Mouse (Mus musculus): ENCODE measurements around the gene Alox12.

GRCm38 (mm10) chr11:70225798-70226601, 29.2 kb downstream of the Alox12 start:
- TF ChIP-seq CHD2 (IDR thresholded peaks at IDR 0.05; ENCODE audit: low read depth, low read length) (no peak), MAFK (IDR thresholded peaks at IDR 0.05; ENCODE audit: insufficient read depth, low read depth, low read length) (0 out of 2 replicates have a peak, but pooled peaks have one; percentile 45), HCFC1 (IDR thresholded peaks at IDR 0.05; ENCODE audit: borderline replicate concordance, insufficient read depth, low read length) (no peak), ZNF384 (IDR thresholded peaks at IDR 0.05; ENCODE audit: low read depth, low read length) (no peak)
